Mouse (Mus musculus) v-Abl transformed pro-B cells (cell line): Measurements from ENCODE around the gene Dync1i1.

Experiments
- in situ Hi-C, 2 experiments: fragments of 400-800 bp; cut with MboI; formaldehyde crosslinking; loops; one replicate each; pipeline ENCODE4 v1.15.1; 2025; ENCODE audit not compliant: unreplicated experiment in 2 of 2

Gene Dync1i1

GRCm38 (mm10) chr6:6038773-6039550, 313.5 kb downstream of the Dync1i1 start:
- in situ Hi-C loops: no loop called here

GRCm38 (mm10) chr6:6046729-6047424, 321.4 kb downstream of the Dync1i1 start:
- in situ Hi-C loops: no loop called here

GRCm38 (mm10) chr6:6052696-6053095, 327.3 kb downstream of the Dync1i1 start:
- in situ Hi-C loops: no loop called here

- in situ Hi-C loops: no loop called here
Observed at GRCm38 (mm10) chr6:6053946-6054345, 328.5 kb downstream of the Dync1i1 start.

GRCm38 (mm10) chr6:6058548-6058947, 333.1 kb downstream of the Dync1i1 start:
- in situ Hi-C loops: no loop called here

- in situ Hi-C loops: no loop called here
Observed at GRCm38 (mm10) chr6:6067201-6067600, 341.8 kb downstream of the Dync1i1 start.

- in situ Hi-C loops: no loop called here
Observed at GRCm38 (mm10) chr6:6070015-6070414, 344.6 kb downstream of the Dync1i1 start.

- in situ Hi-C loops: no loop called here
Observed at GRCm38 (mm10) chr6:6071038-6071437, 345.6 kb downstream of the Dync1i1 start.

- in situ Hi-C loops: no loop called here
Observed at GRCm38 (mm10) chr6:6075940-6076447, 350.6 kb downstream of the Dync1i1 start.

GRCm38 (mm10) chr6:6077234-6077633, 351.8 kb downstream of the Dync1i1 start:
- in situ Hi-C loops: no loop called here
